Mouse (Mus musculus) gastrocnemius, adult 18-20 months (tissue): ENCODE results near the gene Dnajb7. TPM values are rescaled to one million over a fixed set of nuclear protein-coding genes. Genes with fewer than 3 reads are reported as not detected.

Experiments used
- DNase-seq: peaks from one replicate; pipeline ENCODE4 v3.0.0; 2021; ENCODE audit warnings: low spot score
- long read RNA-seq, 2 experiments: library from polyadenylated mRNA; stranded (forward); transcript quantifications; one replicate each; pipeline ENCODE4 v2.0.0; 2021
- total RNA-seq, 2 experiments: library from RNA; stranded (reverse); gene quantifications; 2 replicates each; pipeline ENCODE4 v1.2.3; 2021

Dnajb7 gene
- total RNA-seq = not detected
- long read RNA-seq, experiment 1 = 0 reads
- long read RNA-seq, experiment 2 = 0 reads

- no peak for DNase-seq
Observed at GRCm38 (mm10) chr15:81408199-81408598, at the start of gene Dnajb7. Dnajb7 (minus strand) TSS chr15:81408299.

- peak; percentile 81 for DNase-seq
Observed at GRCm38 (mm10) chr15:81448463-81448862, 40.4 kb upstream of the Dnajb7 start.

GRCm38 (mm10) chr15:81439236-81439635 is 31.1 kb upstream of the Dnajb7 start:
- DNase-seq = no peak

- no peak for DNase-seq
Observed at GRCm38 (mm10) chr15:81438345-81438744, 30.2 kb upstream of the Dnajb7 start.

GRCm38 (mm10) chr15:81431195-81431594 is 23.1 kb upstream of the Dnajb7 start:
- DNase-seq = no peak

- no peak for DNase-seq
Observed at GRCm38 (mm10) chr15:81427947-81428346, 19.8 kb upstream of the Dnajb7 start.

- DNase-seq = no peak
Observed at GRCm38 (mm10) chr15:81425311-81425710, 17.2 kb upstream of the Dnajb7 start.

GRCm38 (mm10) chr15:81422156-81422681 is 14.1 kb upstream of the Dnajb7 start:
- DNase-seq = no peak

GRCm38 (mm10) chr15:81421454-81421853 is 13.4 kb upstream of the Dnajb7 start:
- DNase-seq = no peak

GRCm38 (mm10) chr15:81418065-81418464 is 10.0 kb upstream of the Dnajb7 start:
- DNase-seq = no peak

GRCm38 (mm10) chr15:81416763-81417310 is 8.7 kb upstream of the Dnajb7 start:
- DNase-seq = peak; percentile 62

- no peak for DNase-seq
Observed at GRCm38 (mm10) chr15:81405008-81405407, 3.1 kb downstream of the Dnajb7 start.

- DNase-seq = peak; percentile 97
Observed at GRCm38 (mm10) chr15:81399638-81400315, 8.3 kb downstream of the Dnajb7 start, which contains the start of the genes St13 and Xpnpep3. St13 (minus strand) TSS chr15:81400077. Xpnpep3 (plus strand) TSS chr15:81400138.

- no peak for DNase-seq
Observed at GRCm38 (mm10) chr15:81399297-81399637, 8.8 kb downstream of the Dnajb7 start.

GRCm38 (mm10) chr15:81398189-81398588 is 9.9 kb downstream of the Dnajb7 start:
- no peak for DNase-seq

GRCm38 (mm10) chr15:81394211-81394915 is 13.7 kb downstream of the Dnajb7 start:
- no peak for DNase-seq

GRCm38 (mm10) chr15:81392997-81393396 is 15.1 kb downstream of the Dnajb7 start:
- no peak for DNase-seq

- no peak for DNase-seq
Observed at GRCm38 (mm10) chr15:81386327-81386726, 21.8 kb downstream of the Dnajb7 start.

- no peak for DNase-seq
Observed at GRCm38 (mm10) chr15:81378845-81379244, 29.3 kb downstream of the Dnajb7 start.

- no peak for DNase-seq
Observed at GRCm38 (mm10) chr15:81374621-81375020, 33.5 kb downstream of the Dnajb7 start.

- DNase-seq = no peak
Observed at GRCm38 (mm10) chr15:81370356-81370755, 37.7 kb downstream of the Dnajb7 start.

- DNase-seq = no peak
Observed at GRCm38 (mm10) chr15:81368601-81369000, 39.5 kb downstream of the Dnajb7 start.
